Comparison of ENCODE assay signal across 13 mouse cellular contexts in the genomic region with DNA sequence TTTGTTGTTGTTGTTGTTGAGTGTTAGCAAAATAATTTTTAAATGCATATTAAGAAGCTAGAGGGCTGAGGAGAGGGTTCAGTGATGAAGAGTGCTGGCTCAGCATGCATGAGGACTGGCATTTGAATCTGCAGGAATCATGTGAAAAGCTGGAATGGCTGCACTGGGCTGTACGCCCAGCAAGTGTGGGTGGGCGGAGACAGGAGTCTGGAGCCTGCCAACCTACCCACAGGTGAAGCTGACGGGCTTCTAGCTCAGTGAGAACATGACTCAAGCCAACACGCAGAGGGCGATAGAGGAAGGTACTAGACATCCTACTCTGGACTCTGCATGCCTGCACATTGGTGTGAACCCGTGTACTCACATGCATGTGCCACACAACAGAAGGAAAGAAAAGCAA. TPM values are rescaled to one million over a fixed set of nuclear protein-coding genes. Genes with fewer than 3 reads are reported as not detected.
A peak's percentile ranks its signal among the peaks of the same experiment; 100 is the strongest.
DNase-seq lines count a peak whose midpoint lies in the region; ATAC-seq lines count a peak whose summit lies in the region.
"Had no signal": no experiment of that assay in that cellular context is flagged by ENCODE, and none has a peak within 500 bp of the region (broad histone marks: within the 10 kb centered on the region; RNA-seq: fewer than 3 reads in every experiment).

No protein-coding gene starts in this region.

- H3K27me3 ChIP-seq in kidney, embryonic 15.5 days: no peaks in the 10 kb centered on the region
- H3K27me3 ChIP-seq: heart, embryonic 13.5 days; hindbrain, embryonic 15.5 days had no signal

- H3K4me1 ChIP-seq in kidney, embryonic 15.5 days: no peaks in the 10 kb centered on the region
- H3K4me1 ChIP-seq: heart, embryonic 13.5 days; hindbrain, embryonic 15.5 days had no signal

- H3K4me2 ChIP-seq in kidney, embryonic 15.5 days: no peak overlapping the region
- H3K4me2 ChIP-seq: heart, embryonic 13.5 days; hindbrain, embryonic 15.5 days had no signal

- H3K27ac ChIP-seq in kidney, embryonic 15.5 days: no peak overlapping the region
- H3K27ac ChIP-seq: heart, embryonic 13.5 days; hindbrain, embryonic 15.5 days; liver, embryonic 14.5 days had no signal

- WGBS in kidney, embryonic 15.5 days: 76% methylated on average over 6 of the region's 6 CpGs

- H3K9ac ChIP-seq in kidney, embryonic 15.5 days: no peak overlapping the region
- H3K9ac ChIP-seq: heart, embryonic 13.5 days; hindbrain, embryonic 15.5 days; liver, embryonic 14.5 days had no signal

- H3K4me3 ChIP-seq in kidney, embryonic 15.5 days (replicated peaks): no peak overlapping the region
- H3K4me3 ChIP-seq: erythroblast, embryonic 14.5 days; heart, embryonic 13.5 days; hindbrain, embryonic 15.5 days had no signal

- ATAC-seq in kidney, embryonic 15.5 days (replicated peaks; ENCODE audit: low FRiP score): no peak
- ATAC-seq in granulocyte monocyte progenitor cell, adult 5-6 weeks (replicated peaks; ENCODE audit: poor library complexity, severe bottlenecking): no peak

- H3K36me3 ChIP-seq in kidney, embryonic 15.5 days: no peaks in the 10 kb centered on the region
- H3K36me3 ChIP-seq: heart, embryonic 13.5 days; hindbrain, embryonic 15.5 days had no signal

- H3K9me3 ChIP-seq in kidney, embryonic 15.5 days (replicated peaks): no peaks in the 10 kb centered on the region
- H3K9me3 ChIP-seq: heart, embryonic 13.5 days; hindbrain, embryonic 15.5 days had no signal

- peak; percentile 2 for DNase-seq in cerebellum, adult 11-12 months
- no peak for DNase-seq in cerebellum, adult 9-10 months
- DNase-seq in kidney, adult 11 months: peak; percentile 52
- peak; percentile 15 for DNase-seq in NIH3T3 (ENCODE audit: low read depth)
- peak; percentile 69 for DNase-seq in layer of hippocampus, adult 9-11 months
- no peak for DNase-seq in thymus, postnatal 14 days
- DNase-seq: adrenal gland, postnatal 25 days had no signal

RNA-seq across cellular contexts. Expression of gene Card11, which starts 41.2 kb away (rescaled TPM):
- 0.15 and 0.30 TPM in 2 replicates for polyA plus RNA-seq in kidney, embryonic 15.5 days (2015; fragmentation: Nextera tagmentation; extraction: Ambion mirVana)
- total RNA-seq in granulocyte monocyte progenitor cell, adult 5-6 weeks (2014; fragmentation: Nextera tagmentation): 1.6 TPM in 1 of 2 replicates, not detected in the other
- total RNA-seq in granulocyte monocyte progenitor cell, adult 5-6 weeks (2017): 0.22 TPM in 1 of 2 replicates, not detected in the other

Comparison
In these comparisons a context has a peak if more than half of its experiments do, and no peak if none do; other contexts are left out.
1. DNase-seq: peak in cerebellum, adult 11-12 months (single experiment), kidney, adult 11 months (single experiment), NIH3T3 (single experiment) and layer of hippocampus, adult 9-11 months (single experiment); none in cerebellum, adult 9-10 months (single experiment) and thymus, postnatal 14 days (single experiment).